Mouse (Mus musculus): ENCODE measurements at regions not wholly inside any gene's neighbourhood (a gene's known extent, or its start where the extent isn't known, plus 50 kb on each side); places are given as distances from the start of the nearest gene placed in this dataset.
A peak's percentile ranks its signal among the peaks of the same experiment; 100 is the strongest.

DNA sequence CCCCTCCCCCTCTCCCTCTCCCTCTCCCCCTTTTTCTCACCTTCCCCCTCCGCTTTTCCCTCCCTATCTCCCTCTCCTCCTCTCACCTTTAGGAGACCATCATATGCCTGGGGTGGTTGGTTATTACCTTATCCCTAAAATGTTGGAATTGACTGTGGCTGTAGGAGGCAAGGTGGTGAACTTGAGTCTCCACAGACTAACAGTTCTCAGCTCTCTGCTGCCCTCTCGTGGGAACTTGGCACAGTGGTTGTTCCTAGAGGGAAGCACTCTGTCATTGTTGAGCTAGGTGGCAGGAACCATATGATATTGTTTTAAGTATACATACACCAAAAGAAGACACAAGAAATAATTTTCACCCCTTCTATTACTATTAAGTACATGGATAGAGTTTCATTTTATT lies 386.9 kb downstream of the Galc start:
- ATAC-seq (replicated peaks; ENCODE audit: low FRiP score) (no peak; the same call in 1 of the 2 replicates), DNase-seq (ENCODE audit: low spot score) (peak; percentile 41)
- Histone ChIP-seq H3K9me3 (ENCODE audit: control insufficient read depth, low read length) (no peaks in the 10 kb centered on the region), H3K9ac (ENCODE audit: low read depth, low read length) (no peak overlapping the region), H3K27me3 (replicated peaks; ENCODE audit: control insufficient read depth, insufficient read depth, low read length) (no peaks in the 10 kb centered on the region), H3K4me1 (replicated peaks; ENCODE audit: control insufficient read depth, insufficient read depth, low read length) (no peaks in the 10 kb centered on the region), H3K27ac (ENCODE audit: low read depth, low read length) (no peak overlapping the region), H3K36me3 (ENCODE audit: control insufficient read depth, insufficient read depth, low read length) (no peaks in the 10 kb centered on the region), H3K4me3 (ENCODE audit: low read depth, low read length) (no peak overlapping the region), H3K4me2 (no peak overlapping the region)
- WGBS = 6% methylated on average over 2 of the region's 2 CpGs

DNA sequence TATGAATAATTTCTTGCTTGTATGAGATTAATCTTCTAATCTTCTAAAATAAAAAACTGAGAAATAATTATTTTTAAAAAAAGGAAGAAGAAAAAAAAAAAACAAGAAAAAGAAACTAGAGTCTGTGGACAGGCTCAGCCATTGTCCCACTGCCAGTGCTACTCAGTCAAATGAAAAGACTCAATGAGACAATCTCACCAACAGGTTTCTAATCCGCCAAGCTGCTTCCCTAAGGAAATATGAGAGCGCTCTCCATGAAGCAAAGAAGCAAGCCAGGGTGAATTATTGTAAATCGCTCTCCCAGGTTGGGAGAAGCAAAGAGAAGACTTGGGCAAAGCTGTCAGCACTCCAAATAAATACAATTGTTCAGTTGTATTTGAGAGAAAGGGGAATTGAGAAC lies 396.3 kb downstream of the Galc start:
- Histone ChIP-seq H3K27ac (ENCODE audit: low read depth, low read length) (no peak overlapping the region), H3K9ac (ENCODE audit: low read depth, low read length) (no peak overlapping the region), H3K4me2 (no peak overlapping the region), H3K27me3 (replicated peaks; ENCODE audit: control insufficient read depth, insufficient read depth, low read length) (no peaks in the 10 kb centered on the region), H3K36me3 (ENCODE audit: control insufficient read depth, insufficient read depth, low read length) (no peaks in the 10 kb centered on the region), H3K4me3 (ENCODE audit: low read depth, low read length) (no peak overlapping the region), H3K9me3 (ENCODE audit: control insufficient read depth, low read length) (no peaks in the 10 kb centered on the region), H3K4me1 (replicated peaks; ENCODE audit: control insufficient read depth, insufficient read depth, low read length) (no peaks in the 10 kb centered on the region)
- ATAC-seq (replicated peaks; ENCODE audit: low FRiP score) (no peak), DNase-seq (ENCODE audit: low spot score) (no peak)
- WGBS = 88% methylated on average over 3 of the region's 3 CpGs

DNA sequence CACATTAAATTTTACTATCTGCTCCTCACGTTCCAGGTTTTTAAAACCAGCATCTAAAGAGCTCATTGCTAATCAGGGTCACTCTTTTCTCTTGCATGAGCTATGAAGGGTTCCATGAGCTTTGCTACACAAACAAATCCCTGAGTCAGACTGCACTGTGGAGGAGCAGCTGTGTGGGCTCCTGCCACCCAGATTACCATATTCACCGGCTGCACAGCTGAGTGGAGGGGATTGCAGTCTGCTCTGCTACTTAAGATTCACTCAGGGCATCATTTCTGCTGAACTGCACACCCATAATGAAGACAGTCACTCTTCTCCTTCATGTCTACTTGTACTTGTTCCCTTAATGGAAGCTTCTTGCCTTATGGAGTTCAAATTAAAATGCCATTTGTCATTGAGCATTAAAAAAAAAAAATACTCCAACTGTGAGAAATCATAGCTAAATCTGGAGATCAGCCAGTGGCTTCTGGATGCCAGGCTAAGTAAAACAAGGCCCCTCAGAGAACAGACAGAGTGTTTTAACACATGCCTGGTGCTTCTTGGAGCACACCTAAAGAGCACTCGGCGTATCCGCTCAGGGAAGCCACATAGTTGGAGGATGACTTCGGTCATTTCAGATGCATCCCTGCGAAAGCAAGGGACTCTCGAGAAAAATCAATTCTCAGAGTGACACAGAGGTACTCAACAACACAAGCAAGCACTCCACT lies 422.9 kb downstream of the Galc start:
- no peak overlapping the region for H3K27ac ChIP-seq (ENCODE audit: low read depth, low read length)
- WGBS = 83% methylated on average over 8 of the region's 8 CpGs
- no peak overlapping the region for H3K4me2 ChIP-seq
- H3K27me3 ChIP-seq (replicated peaks; ENCODE audit: control insufficient read depth, insufficient read depth, low read length) = no peaks in the 10 kb centered on the region
- H3K9me3 ChIP-seq (ENCODE audit: control insufficient read depth, low read length) = no peaks in the 10 kb centered on the region
- H3K9ac ChIP-seq (ENCODE audit: low read depth, low read length) = no peak overlapping the region
- ATAC-seq (replicated peaks; ENCODE audit: low FRiP score) (no peak), DNase-seq (ENCODE audit: low spot score) (no peak)
- H3K36me3 ChIP-seq (ENCODE audit: control insufficient read depth, insufficient read depth, low read length) = no peaks in the 10 kb centered on the region
- no peaks in the 10 kb centered on the region for H3K4me1 ChIP-seq (replicated peaks; ENCODE audit: control insufficient read depth, insufficient read depth, low read length)
- no peak overlapping the region for H3K4me3 ChIP-seq (ENCODE audit: low read depth, low read length)

DNA sequence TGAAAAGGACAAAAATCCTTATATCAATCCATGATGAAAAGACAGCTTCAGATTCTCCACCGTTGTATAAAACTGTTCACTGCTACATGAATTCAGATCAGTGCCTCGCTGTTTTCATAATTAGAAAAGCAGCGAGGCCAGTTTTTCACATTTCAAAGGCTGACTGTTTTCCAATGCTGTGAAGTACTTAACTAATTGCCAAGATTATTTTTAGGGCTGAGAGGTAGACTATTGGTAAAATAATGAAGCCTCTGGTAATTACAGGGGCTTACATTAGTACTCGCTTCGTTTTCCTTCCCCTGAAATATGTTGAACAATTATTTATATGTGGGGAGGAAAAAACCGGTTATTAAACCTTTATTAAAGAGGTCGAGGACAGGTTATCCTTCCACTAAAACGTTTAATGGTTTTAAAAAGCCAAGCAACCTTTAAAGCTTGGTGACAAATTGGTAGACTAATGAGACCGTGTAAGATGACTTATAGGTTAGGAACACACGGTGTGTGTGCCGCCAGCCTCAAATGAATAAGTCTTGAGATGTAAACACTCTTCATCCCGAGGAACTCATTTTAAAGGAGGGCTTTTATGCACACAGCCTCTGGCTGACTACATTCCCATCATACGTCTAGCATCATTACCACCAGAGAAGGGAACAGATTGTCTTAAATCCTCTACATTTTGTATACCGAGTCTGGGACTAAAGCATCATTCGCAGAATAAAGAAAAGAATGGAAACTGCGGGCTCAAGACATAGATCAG lies 465.7 kb downstream of the Galc start:
- no peak for ATAC-seq (replicated peaks; ENCODE audit: low FRiP score)
- no peak overlapping the region for H3K4me3 ChIP-seq (ENCODE audit: low read depth, low read length)
- 81% methylated on average over 16 of the region's 16 CpGs for WGBS
- no peak overlapping the region for H3K27ac ChIP-seq (ENCODE audit: low read depth, low read length)
- no peak overlapping the region for H3K4me2 ChIP-seq
- H3K27me3 ChIP-seq (replicated peaks; ENCODE audit: control insufficient read depth, insufficient read depth, low read length) = no peaks in the 10 kb centered on the region
- DNase-seq (ENCODE audit: low spot score) = no peak
- no peaks in the 10 kb centered on the region for H3K4me1 ChIP-seq (replicated peaks; ENCODE audit: control insufficient read depth, insufficient read depth, low read length)
- no peaks in the 10 kb centered on the region for H3K36me3 ChIP-seq (ENCODE audit: control insufficient read depth, insufficient read depth, low read length)
- H3K9me3 ChIP-seq (ENCODE audit: control insufficient read depth, low read length) = no peaks in the 10 kb centered on the region
- no peak overlapping the region for H3K9ac ChIP-seq (ENCODE audit: low read depth, low read length)

DNA sequence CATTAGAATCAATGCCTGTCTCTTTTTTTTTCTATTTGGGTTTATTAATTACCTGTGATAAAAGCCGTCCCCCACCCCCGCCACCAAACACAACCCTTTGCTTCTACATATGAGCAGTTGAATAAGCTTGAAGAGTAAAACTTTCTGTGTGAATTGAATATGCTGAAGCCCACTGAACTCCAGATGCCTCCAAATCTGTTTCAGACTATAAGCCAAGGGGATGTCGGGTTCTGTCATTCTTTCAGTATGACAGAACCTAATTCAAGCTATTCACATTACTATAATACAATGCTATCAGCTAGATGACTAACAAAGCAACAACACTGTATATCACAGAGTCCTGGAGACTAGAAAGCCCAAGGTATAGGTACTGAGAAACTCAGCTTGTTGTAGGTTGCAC lies 475.8 kb downstream of the Galc start:
- H3K4me3 ChIP-seq (ENCODE audit: low read depth, low read length) = no peak overlapping the region
- no peak overlapping the region for H3K4me2 ChIP-seq
- no peaks in the 10 kb centered on the region for H3K4me1 ChIP-seq (replicated peaks; ENCODE audit: control insufficient read depth, insufficient read depth, low read length)
- H3K27me3 ChIP-seq (replicated peaks; ENCODE audit: control insufficient read depth, insufficient read depth, low read length) = no peaks in the 10 kb centered on the region
- H3K36me3 ChIP-seq (ENCODE audit: control insufficient read depth, insufficient read depth, low read length) = no peaks in the 10 kb centered on the region
- no peaks in the 10 kb centered on the region for H3K9me3 ChIP-seq (ENCODE audit: control insufficient read depth, low read length)
- no peak for DNase-seq (ENCODE audit: low spot score)
- 88% methylated on average over 3 of the region's 3 CpGs for WGBS
- ATAC-seq (replicated peaks; ENCODE audit: low FRiP score) = no peak
- H3K9ac ChIP-seq (ENCODE audit: low read depth, low read length) = no peak overlapping the region
- H3K27ac ChIP-seq (ENCODE audit: low read depth, low read length) = no peak overlapping the region

DNA sequence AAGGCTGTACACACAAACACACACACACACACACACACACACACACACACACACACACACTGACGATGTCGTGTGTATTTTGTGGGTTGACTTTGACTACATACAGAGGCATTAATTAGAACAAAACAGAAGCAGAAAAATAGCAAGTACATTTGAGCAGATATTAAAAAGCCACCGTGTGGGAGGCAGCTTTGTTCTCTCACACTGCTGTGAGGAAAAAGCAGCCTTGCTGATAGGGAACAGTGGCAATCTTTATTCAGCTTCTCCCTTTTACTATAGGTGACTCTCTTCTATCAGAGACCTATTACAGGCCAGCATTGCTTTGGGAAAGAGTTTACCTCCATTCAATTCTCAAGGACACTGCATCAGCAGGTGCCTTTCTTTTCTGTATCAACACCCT lies 500.1 kb downstream of the Galc start:
- no peak overlapping the region for H3K27ac ChIP-seq (ENCODE audit: low read depth, low read length)
- DNase-seq (ENCODE audit: low spot score) (no peak), ATAC-seq (replicated peaks; ENCODE audit: low FRiP score) (no peak)
- no peaks in the 10 kb centered on the region for H3K4me1 ChIP-seq (replicated peaks; ENCODE audit: control insufficient read depth, insufficient read depth, low read length)
- 73% methylated on average over 3 of the region's 3 CpGs for WGBS
- H3K27me3 ChIP-seq (replicated peaks; ENCODE audit: control insufficient read depth, insufficient read depth, low read length) = no peaks in the 10 kb centered on the region
- H3K9me3 ChIP-seq (ENCODE audit: control insufficient read depth, low read length) = no peaks in the 10 kb centered on the region
- no peak overlapping the region for H3K9ac ChIP-seq (ENCODE audit: low read depth, low read length)
- no peak overlapping the region for H3K4me2 ChIP-seq
- no peaks in the 10 kb centered on the region for H3K36me3 ChIP-seq (ENCODE audit: control insufficient read depth, insufficient read depth, low read length)
- no peak overlapping the region for H3K4me3 ChIP-seq (ENCODE audit: low read depth, low read length)

DNA sequence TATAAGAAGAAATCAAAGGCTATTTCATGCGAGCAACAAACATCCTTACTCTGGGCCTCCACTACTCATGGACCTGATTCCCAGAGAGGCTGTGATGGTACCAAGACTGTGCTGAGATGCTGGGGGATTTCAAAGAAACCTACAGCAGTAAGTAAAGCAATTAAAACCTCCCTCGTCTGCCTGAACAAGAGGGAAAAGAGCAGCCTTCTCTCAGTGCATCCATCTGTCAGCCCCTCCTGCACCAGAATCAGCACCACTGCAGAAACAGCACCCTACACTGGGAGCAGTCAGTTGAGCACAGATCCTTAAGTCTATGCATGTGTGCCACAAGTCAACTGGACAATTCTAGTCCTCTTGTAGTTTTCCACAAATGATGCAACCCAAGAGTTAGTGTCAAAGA lies 500.6 kb downstream of the Galc start:
- H3K4me3 ChIP-seq (ENCODE audit: low read depth, low read length) = no peak overlapping the region
- no peaks in the 10 kb centered on the region for H3K4me1 ChIP-seq (replicated peaks; ENCODE audit: control insufficient read depth, insufficient read depth, low read length)
- H3K9me3 ChIP-seq (ENCODE audit: control insufficient read depth, low read length) = no peaks in the 10 kb centered on the region
- 64% methylated on average over 2 of the region's 2 CpGs for WGBS
- ATAC-seq (replicated peaks; ENCODE audit: low FRiP score) (no peak), DNase-seq (ENCODE audit: low spot score) (no peak)
- H3K4me2 ChIP-seq = no peak overlapping the region
- no peak overlapping the region for H3K9ac ChIP-seq (ENCODE audit: low read depth, low read length)
- H3K27me3 ChIP-seq (replicated peaks; ENCODE audit: control insufficient read depth, insufficient read depth, low read length) = no peaks in the 10 kb centered on the region
- H3K36me3 ChIP-seq (ENCODE audit: control insufficient read depth, insufficient read depth, low read length) = no peaks in the 10 kb centered on the region
- no peak overlapping the region for H3K27ac ChIP-seq (ENCODE audit: low read depth, low read length)

DNA sequence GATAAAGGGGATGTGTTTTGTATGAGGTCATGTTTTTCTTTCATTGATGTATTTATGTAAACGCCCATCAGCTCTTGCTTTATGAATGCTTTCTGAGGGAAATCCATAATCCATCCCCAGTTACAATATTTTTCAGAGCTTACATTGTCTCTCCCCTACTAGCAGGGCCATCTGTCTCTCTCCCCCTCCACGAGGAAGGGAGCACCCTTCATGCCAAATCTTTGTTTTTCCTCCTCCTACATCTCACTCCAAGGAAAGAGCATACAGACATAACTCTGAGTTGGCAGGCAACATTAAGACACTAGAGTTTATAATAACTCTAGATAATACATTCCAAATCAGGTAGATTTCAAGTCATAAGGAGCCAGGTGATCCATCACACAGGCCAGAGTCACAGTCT lies 509.1 kb downstream of the Galc start:
- Histone ChIP-seq H3K9me3 (ENCODE audit: control insufficient read depth, low read length) (no peaks in the 10 kb centered on the region), H3K4me2 (no peak overlapping the region), H3K4me1 (replicated peaks; ENCODE audit: control insufficient read depth, insufficient read depth, low read length) (no peaks in the 10 kb centered on the region), H3K36me3 (ENCODE audit: control insufficient read depth, insufficient read depth, low read length) (no peaks in the 10 kb centered on the region), H3K27me3 (replicated peaks; ENCODE audit: control insufficient read depth, insufficient read depth, low read length) (no peaks in the 10 kb centered on the region), H3K27ac (ENCODE audit: low read depth, low read length) (no peak overlapping the region), H3K4me3 (ENCODE audit: low read depth, low read length) (no peak overlapping the region), H3K9ac (ENCODE audit: low read depth, low read length) (no peak overlapping the region)
- WGBS = 56% methylated on average over 2 of the region's 2 CpGs
- ATAC-seq (replicated peaks; ENCODE audit: low FRiP score) (no peak), DNase-seq (ENCODE audit: low spot score) (no peak)

DNA sequence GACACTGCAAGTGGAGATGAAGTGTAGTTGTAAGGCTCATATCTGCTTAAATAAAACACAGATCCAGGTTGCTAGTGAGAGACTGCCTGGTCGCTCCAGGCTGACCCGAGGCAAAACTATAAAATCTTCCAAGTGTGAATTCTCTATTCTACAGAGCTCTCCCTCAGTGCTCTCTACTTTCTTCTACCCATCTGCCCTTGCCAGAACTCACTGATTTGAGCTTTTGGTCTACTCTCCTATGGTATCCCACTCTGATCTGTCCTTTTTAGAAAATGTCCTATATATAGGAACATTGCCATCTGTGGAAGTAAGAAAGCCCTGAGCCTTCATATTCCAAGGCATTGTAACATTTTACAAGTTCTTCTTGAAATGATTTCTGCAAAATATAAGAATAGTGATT lies 518.3 kb downstream of the Galc start:
- Histone ChIP-seq H3K4me2 (no peak overlapping the region), H3K27me3 (replicated peaks; ENCODE audit: control insufficient read depth, insufficient read depth, low read length) (no peaks in the 10 kb centered on the region), H3K4me1 (replicated peaks; ENCODE audit: control insufficient read depth, insufficient read depth, low read length) (no peaks in the 10 kb centered on the region), H3K9ac (ENCODE audit: low read depth, low read length) (no peak overlapping the region), H3K36me3 (ENCODE audit: control insufficient read depth, insufficient read depth, low read length) (no peaks in the 10 kb centered on the region), H3K4me3 (ENCODE audit: low read depth, low read length) (no peak overlapping the region), H3K27ac (ENCODE audit: low read depth, low read length) (no peak overlapping the region), H3K9me3 (ENCODE audit: control insufficient read depth, low read length) (no peaks in the 10 kb centered on the region)
- ATAC-seq (replicated peaks; ENCODE audit: low FRiP score) (no peak), DNase-seq (ENCODE audit: low spot score) (no peak)
- 68% methylated on average over 2 of the region's 2 CpGs for WGBS

Data from liver, embryonic 11.5 days (tissue).